Mouse (Mus musculus) B cell, adult 2 months (primary cell): ENCODE measurements at regions not wholly inside any gene's neighbourhood (a gene's known extent, or its start where the extent isn't known, plus 50 kb on each side); places are given as distances from the start of the nearest gene placed in this dataset.

Experiments used
- DNase-seq, 2 experiments: peaks; one replicate each; pipeline ENCODE4 v3.0.0; 2022

DNA sequence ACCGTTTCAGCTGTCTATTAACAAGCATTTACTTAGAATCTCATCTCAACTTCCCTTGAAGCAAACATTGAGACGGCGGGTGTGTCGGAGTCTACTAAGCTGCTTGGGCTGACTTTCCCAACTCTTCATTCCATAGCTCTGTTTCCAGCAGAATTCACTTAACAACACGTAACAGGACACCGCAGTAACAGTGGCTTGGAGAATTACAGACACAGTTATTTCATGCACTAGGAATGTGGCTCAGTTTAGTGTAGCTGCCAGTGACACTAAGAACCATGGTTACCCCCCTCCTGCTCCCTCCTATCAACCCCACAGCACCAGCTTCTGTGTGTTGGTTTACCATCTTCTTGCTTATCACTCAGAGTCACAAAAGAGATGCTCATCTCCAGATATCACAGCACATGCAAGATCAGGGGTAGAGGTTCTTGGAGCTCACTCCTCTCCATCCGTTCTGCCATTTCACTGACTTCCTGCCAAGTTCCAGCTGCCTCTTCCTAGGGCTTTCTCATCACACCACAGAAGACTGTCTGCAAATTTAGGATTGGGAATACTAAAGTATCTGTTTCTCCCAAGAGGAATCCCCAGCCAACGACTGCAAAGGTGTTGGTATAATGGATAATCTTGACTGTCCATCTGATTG, 90.7 kb downstream of the Banf2 start:
- DNase-seq = no peak

DNA sequence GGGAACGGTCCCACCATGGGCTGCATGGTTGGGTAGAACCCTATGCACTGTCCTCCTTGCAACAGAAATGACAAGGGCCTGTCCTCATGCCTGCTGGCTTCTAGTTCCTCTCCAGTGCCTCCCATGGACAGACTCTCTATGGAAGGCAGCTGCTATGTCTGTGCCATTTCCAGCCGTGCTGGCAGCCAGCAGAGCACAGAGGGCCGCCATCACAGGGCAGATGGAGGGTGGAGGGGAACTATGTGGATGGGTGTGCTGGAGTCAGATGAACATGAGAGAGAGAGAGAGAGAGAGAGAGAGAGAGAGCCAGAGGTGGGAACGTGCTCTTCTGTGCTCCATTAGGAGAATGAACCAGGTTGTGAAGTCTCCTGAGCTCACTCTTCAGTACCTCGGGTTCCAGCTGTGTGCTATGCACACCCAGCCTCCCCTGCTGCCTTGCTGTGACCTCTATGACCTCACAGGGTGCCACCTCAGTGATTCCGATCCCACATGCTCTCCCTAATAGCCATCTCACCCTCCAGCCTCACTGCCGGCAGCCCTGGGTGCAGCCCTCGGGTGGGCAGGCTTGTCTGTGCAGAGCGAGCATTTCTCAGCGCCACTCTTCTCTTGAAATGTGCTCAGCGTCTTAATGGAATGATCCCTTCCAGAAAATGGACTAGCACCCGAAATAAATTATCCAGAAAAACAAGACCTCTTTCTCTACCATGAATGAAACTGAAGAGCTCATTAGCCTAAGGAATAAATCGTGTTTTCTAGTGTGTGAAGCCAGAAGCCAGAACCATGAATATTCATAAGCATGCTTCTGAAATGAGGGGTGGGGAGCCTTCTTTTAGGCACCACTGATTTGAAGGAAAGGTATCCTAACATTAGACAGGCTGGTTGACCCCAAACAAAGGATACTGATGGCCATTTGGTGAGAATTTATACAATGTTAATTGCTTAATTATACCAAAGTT, 94.5 kb downstream of the Banf2 start:
- no peak for DNase-seq

DNA sequence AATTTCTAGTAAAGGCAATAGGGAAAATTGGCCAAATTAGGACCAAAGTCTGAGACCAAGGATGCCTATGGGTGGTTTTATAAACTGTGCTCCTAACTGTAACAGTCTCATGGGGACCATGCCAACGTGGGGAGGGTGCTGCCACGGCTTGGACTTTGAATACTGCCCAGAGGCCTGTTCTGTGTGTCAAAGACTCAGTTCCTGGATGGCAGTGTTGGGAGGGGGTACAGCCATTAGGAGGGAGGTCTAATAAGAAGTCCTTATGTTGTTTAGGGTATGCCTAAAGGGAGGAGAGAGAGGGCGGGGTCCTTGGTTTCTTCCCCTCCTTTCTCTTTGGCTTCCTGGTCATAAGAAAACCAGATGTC, 95.2 kb downstream of the Banf2 start:
- DNase-seq = no peak

DNA sequence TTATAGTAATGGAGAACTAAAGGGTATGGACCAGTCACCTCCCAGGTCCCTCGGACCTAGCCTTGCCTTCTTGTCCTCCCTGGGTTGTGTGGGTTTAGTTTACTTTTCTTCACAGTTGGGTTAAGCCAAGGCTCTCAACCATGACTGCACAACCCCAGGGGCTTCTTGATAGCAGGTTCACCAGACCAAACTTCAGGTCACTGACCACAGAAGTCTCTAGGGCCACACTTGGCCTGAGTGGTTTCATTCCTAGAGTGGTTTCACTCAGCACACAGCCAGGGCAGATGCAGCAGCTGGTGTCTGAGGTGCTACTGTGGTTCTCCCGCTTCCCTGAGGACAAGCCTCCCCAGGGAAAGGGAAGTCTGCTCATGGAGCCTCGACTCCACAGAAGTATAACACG, 95.7 kb downstream of the Banf2 start:
- no peak for DNase-seq

DNA sequence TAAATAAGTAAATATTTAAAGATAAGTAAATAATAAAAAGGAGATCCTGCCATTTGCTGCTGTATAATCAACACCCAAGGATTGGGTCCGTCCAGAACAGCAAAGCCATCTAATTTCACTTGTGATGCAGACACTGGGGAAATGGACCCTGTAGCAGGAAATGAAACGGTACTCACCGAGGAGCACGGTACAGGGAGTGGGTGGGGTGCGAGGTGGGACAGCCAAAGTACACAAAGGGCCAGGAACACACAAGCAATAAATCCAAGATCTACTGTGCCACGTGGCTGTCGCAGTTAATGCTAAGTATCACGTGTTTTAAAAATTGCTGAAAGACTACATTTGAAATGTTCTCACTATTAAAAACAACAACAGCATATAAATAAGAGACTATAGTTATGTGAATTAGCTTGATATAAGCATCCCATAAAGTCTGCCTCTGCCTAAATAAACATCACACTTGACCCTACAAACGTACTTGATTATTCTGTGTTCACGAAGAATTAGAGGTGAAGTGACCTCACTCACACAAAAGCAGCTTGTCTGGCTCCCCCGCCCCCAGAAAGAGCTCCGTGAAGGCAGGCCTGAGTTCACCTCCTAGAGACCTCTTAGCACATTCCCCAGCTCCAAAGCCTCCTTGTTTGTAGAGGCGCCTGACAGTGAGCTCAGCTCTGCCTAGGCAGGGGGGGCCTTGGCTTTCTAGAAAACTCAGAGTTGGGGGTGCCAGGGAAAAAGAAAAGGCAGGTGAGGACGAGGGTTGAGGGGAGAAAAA, 101.1 kb downstream of the Banf2 start:
- no peak for DNase-seq

DNA sequence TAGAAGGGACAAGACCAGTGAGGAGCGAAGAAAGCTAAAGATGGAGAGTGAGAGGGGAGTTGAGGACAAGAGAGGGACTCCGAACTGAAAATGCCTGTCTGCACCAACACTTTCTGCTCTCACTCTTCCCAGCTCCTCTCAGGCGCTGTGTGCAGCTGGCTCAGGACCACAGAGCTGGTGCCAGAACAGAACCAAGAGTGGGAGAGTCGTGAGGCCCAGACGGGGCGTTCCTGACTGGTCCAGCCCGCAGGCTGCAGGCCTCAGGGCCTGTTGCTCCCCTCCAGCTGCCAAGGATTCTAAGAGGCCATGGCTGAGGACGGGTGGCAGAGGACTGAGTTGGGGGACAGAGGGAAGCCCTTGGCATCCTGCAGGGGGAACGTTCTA, 101.7 kb downstream of the Banf2 start:
- DNase-seq = no peak

DNA sequence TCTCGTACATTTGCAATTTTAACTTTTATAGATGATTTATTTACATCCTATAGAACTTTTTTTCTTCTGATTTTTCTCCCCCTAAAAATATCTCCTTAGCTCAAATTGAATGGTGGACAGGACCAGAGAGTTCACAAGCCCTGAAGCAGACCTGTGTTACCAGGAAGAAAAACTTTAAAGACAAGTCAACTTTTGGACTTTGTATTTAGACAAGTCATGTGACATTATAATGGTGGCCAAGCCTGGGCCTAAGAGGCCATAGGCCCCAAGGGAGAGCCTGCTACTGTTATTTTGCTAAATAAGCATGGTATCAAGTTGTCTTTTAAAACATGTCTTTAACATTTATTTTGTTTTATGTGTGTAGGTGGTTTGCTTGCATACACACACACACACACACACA, 102.7 kb downstream of the Banf2 start:
- DNase-seq = no peak

DNA sequence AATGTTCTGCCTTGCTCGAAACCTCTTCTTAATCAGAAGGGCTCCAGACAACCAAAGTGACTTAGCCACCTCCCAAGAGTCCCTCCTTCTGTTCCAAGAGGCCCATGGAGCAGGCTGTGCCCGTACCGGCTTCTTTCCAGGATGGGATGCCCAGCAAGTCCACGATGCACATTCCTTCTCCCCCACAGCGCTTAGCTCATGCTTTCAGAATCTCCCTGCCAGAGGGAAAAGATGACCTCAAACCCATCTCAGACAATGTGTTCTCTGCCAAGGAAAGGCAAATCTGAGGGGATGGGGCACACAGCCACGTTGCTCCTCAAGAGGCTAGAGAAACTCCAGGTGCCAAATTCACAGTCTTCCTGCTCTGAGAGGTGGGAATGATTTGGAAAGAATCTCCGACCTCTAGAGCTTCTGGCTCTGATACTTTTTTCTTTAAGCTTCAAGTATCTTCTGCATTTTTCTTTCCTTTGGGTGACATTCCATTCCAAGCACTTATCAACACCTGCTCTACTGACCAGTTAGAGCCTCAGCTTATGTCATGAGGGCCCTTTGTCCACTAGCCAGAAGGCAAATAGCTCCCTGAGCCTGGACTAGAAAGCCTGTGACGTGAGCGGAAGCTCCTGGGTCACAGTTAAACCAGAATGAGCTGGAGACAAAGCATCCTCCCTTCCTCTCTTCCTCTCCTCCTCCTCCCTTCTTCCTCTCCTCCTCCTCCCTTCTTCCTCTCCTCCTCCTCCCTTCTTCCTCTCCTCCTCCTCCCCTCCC, 110.9 kb downstream of the Banf2 start:
- no peak for DNase-seq

DNA sequence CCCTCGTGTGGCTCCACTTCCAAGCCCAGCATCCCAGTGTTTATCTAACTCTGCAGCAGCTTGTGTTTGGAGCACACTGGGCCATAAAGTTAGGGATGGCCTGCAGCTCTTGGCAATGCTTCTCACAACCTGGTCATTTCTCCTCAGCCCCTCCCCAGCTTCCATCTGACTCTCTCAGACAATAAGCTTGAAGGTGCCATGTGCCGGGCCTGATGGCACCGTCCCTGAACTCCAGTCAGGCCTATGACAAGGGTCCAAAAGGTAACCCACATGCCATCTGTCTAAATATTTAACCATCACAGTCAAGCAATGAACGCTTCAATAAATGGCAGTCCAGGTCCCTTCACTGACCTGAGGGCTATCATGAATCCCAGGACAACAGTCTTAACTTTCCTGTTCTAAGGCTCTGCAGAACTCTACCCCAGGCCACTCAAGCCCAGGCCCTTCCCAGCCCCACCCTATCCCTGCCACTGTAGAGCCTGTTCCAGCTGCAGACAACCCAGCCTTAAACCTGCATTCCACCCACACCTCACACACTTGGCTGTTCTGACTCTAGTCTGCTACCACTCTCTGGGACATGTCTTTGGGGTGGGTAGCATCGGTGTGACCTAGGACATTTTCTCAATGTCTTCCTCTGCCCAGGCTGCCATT, 111.8 kb downstream of the Banf2 start:
- no peak for DNase-seq

DNA sequence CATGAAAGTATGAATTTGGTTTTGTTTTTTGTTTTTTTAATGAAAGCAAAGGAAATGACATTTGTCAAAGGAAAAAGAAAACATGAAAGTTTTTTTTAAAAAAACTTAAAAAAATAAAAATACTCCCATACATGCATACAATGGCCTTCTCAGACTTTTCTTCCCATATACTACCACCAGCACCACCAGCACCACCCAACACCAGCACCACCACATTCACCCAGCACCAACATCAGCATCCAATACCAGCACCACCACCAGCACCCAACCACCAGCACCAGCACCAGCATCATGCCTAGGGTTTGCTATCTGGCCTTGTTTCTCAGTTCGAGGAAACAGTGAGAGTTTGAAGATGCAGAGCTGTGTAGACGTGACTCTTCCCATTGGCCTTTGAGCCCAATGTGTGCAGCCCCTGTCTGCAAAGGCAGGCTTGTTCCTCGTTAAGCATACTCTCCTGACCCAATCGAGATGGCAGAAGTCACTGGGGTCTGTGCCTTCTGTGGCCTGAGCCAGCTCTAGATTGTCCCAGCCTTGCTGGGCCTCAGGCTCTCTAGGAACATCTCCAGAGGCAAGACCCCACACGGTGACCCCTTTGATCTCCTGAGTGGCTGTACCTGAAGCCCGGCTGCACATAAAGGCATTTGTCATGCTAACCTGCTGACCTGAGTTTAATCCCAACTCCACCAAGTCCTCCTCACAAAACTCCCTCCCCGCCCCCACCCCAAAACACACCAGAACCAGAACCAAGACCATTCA, 113.8 kb upstream of the Mgme1 start:
- no peak for DNase-seq

DNA sequence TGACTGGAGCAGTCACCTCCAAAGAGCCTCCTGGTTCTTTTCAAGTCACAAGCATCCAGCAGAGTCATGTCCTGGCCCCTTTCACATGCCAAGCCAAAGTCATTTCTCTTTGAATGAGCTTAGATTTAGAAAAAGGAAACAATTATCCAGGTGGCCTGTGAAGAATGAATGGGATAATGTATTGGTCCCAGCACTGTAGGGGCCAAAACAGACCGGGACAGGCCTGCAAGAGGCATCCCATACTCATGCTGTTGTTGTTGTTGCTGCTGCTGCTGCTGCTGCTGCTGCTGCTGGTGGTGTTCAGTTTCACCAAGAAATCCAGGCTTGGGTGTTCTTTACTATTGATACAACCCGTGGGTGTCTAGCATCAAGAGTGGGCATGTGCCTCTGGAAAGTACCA, 113.1 kb upstream of the Mgme1 start:
- no peak for DNase-seq

DNA sequence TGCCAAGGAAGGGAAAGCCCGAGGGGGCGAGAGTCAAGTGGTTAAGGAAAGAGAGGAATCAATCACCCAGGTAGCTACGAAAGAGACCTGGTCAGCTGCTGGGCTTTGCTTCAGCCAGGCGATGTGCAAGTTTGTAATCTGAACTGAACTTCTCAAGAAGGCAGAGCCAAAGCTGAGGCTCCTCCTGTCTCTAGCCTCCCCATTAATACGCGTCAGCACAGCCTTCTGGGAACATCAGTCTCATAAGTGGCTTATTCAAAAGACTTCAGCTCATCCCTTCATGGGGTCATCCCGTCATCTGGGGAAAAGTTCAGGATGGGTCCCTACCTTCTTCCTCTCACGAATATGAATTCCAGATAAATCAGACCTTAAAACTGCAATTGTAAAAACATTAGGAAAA, 112.2 kb upstream of the Mgme1 start:
- DNase-seq = no peak

DNA sequence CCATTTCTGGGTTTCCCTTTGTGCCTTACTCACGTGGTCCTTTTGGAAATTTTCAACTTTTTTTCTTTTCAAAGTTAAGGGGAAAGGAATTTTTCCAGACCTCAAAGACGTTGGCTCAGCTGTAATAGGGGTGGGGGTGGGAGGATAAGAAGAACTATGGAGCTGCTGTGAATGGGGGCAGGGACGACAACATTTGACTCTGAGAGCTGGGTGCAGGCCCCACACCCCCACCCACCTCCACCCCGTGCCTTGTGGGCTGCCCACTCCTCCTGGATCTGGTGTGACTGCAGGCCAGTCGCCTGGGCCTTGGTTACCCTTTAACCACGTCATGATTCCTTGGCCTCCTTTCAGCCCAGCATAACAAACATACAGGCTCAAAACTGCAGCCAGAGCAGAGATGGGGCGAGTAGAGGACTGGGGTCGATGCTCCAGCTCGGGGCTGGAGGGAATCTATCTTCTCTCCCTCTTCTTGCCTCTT, 110.6 kb upstream of the Mgme1 start:
- DNase-seq = no peak

DNA sequence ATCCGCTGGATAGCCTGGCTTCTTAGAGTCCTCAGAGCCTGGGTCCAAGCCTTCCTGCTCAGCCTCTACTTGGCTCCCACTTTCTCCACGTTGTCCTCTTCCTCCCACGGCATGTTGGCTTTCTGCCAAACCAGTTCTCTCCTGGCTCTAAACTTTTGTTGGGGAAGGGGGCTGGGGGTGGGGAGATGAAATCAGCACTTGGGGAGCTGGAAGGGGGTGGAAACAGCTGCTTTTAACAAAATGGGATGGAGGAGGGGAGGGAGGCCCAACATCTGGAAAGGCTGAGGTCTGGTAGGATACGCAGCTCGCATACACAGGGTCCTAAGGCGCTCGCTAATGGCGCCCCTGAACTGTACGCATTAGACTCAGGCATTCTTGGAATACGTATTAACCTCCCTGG, 110.0 kb upstream of the Mgme1 start:
- DNase-seq = no peak

DNA sequence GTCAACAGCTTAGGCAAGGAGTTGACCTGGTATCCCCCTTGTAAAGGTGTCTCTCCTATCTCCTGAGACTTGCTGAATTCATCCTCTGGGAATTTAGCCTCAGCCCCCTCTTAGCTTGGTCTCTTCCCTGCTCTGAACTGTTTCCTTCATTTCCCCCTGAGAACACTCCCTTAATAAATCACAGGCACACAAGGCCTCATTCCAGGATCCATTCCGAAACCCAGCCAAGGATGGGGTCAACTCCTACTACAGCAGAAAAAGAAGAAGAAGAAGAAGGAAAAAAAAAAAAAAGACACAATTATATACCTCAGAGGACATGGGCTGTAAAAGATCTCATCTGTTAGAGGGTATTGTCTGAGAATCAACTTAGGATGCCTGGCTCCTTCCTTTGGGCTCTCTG, 108.6 kb upstream of the Mgme1 start:
- no peak for DNase-seq

DNA sequence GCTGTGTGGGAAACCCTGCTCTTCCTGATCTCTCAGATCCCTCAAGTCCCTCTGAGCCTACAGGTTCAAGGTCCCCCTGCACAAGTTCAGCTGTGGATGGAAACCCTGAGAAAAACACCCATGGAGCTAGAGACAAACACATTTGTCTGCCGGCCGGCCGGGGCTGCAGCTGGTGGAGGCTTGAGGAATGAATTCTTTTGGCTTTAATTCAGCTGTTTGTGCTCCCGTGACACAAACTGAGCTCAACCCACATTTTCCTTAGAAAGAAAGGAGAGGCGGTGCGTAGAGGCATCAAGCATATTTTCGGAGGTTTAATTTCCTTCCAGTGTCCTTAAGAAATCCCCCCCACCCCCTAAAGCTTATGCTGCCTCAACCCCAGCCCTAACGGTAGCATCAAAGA, 106.4 kb upstream of the Mgme1 start:
- no peak for DNase-seq

DNA sequence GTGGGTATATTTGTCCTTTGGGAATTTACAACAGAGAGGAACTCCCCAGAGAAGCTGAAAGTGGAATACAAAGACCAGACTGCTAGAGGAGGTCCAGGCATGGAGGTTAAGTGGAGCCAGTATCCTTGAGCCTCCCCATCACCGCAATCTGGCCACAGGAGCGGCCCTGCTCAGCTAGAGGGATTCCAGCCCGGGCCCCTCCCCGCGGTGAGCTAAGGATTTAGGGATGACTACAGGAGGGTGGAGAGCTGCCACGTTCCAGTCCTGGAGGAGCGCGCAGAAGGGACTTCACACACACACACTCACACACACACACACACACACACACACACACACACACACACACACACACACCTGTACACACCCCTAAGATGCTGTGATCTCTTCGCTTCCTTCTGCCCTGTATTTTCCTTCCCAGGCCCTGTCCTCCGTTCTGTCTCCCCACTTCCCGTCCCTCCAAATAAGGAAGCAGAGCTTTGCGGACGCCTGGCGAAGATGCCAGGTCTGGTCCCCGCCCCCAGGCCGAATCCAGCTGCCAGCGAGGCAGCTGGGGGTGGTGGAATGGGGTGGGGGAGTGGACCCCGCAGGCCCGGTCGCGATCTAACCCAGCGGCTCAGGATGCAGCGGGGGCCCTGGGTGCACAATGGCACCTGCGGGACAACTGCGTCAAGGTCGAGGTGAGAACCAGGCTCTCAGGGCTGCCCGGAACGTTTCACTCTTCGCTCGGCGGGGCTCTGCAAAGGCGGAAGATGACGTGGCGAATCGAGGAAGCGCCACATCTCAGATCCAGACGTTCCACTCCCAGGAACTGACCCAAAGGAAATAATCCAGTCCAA, 105.3 kb upstream of the Mgme1 start:
- peak; percentile 54 to 63 for DNase-seq

DNA sequence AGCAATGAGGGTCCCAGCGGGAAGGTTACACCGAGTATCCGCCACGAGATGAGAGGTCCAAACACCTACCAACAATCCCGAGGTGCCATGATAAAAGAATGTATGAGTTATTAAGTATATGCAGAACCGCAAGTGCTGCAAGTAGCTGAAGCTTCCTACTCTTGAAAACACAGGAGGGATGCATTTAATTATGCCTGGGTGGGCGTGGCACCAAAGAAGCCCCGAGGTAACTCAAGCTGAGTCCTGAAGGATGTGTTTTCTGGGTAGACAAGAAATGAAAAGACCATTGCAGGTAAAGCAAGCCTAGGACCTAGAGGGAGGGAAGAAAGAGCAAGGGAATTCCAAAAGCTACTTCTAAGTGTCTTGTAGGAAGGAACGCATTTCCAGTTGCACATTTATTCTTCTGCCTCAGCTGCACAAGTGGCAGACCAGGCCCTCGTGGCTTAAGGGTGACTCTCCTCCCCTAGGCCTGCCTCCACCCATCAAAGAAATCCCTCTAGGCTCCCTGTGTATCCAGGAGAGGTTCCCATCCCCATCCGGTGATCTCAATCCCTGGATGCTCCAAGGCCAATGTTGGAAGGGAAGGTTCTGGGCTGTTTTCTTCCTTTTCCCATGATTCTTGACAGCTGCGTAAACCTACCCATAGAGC, 104.2 kb upstream of the Mgme1 start:
- DNase-seq = no peak

DNA sequence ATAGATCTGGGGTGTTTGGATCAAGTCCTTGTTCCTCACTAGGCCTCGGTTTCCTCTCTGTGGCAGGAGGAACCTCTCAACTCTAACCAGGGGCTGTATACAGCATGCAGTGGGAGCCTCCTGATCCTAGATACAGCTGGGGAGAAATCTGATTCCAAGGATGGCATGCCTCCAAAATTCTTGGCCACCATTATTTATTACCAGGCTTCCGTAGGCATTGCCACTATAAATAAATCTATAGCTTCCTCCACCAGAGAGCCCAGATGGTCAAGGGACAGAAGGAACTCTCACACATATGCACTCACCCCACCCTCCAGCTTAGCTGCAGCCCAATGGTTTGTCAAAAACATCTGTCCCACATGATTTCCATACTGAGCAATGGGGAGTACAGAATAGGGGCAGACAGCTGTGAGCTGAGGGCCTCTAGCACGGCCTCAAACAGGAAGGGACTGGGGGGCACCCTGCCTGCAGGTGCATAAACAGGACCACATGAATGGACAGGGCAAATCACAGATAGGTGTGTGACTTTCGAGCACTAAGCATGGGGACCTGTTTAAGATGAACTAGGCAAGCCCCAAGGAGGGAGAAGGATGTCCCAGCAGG, 100.8 kb upstream of the Mgme1 start:
- peak; percentile 15 to 17 for DNase-seq
